Comparison of ENCODE assay signal across 9 mouse cellular contexts in the genomic region with DNA sequence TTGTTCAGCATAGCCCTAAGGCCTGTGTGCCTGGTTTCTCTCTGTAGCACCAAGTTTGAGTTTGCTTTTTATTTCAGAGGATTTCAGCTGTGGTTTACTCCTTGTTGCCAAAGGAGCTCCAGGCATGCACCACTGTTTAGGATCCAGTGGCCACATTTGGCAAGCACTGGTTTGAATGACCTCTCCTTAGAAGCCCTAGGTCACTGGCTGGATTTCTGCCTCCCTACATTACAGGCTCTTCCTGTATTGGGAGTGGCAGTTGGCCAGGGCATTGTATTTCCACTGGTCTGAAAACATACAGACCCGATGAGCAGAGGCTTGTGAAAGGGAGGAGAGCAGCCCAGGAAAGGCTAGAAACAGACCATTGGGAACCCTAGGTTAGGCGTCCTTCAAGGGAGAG.
DNase-seq lines count a peak whose midpoint lies in the region; ATAC-seq lines count a peak whose summit lies in the region.
"Had no signal": no experiment of that assay in that cellular context is flagged by ENCODE, and none has a peak within 500 bp of the region (broad histone marks: within the 10 kb centered on the region; RNA-seq: fewer than 3 reads in every experiment).

No protein-coding gene starts in this region.

- DNase-seq in embryonic facial prominence, embryonic 10.5 days (ENCODE audit: low spot score), result no peak
- DNase-seq in gastrocnemius, postnatal 14 days, result peak; percentile 32
- peak; percentile 71 for DNase-seq in lung, postnatal 36 days
- no peak for DNase-seq in urinary bladder, postnatal 36 days (ENCODE audit: low spot score in 2 of 2)
- DNase-seq in c-Kit-positive CD71-positive TER-119-positive erythroid progenitor cells, embryonic 14.5 days (ENCODE audit: low spot score), result no peak

- H3K27me3 ChIP-seq in embryonic facial prominence, embryonic 12.5 days, result no peaks in the 10 kb centered on the region
- H3K27me3 ChIP-seq in embryonic facial prominence, embryonic 10.5 days (replicated peaks; ENCODE audit: low read depth, poor library complexity, severe bottlenecking), result no peaks in the 10 kb centered on the region
- no peaks in the 10 kb centered on the region for H3K27me3 ChIP-seq in intestine, embryonic 15.5 days (replicated peaks)

- no peak overlapping the region for H3K9ac ChIP-seq in embryonic facial prominence, embryonic 12.5 days
- H3K9ac ChIP-seq in intestine, embryonic 15.5 days, result no peak overlapping the region

- peaks cover 23% of the 10 kb centered on the region for H3K36me3 ChIP-seq in embryonic facial prominence, embryonic 12.5 days
- peaks cover 41% of the 10 kb centered on the region for H3K36me3 ChIP-seq in embryonic facial prominence, embryonic 10.5 days (replicated peaks)
- H3K36me3 ChIP-seq in intestine, embryonic 15.5 days, result 0 out of 2 replicates have a peak, but pooled peaks cover 3% of the 10 kb centered on the region

- no peak overlapping the region for H3K4me3 ChIP-seq in embryonic facial prominence, embryonic 12.5 days
- no peak overlapping the region for H3K4me3 ChIP-seq in embryonic facial prominence, embryonic 10.5 days
- H3K4me3 ChIP-seq in intestine, embryonic 15.5 days (replicated peaks), result no peak overlapping the region

- peak overlapping the region; percentile 67 for H3K27ac ChIP-seq in embryonic facial prominence, embryonic 12.5 days
- H3K27ac ChIP-seq in embryonic facial prominence, embryonic 10.5 days (replicated peaks), result no peak overlapping the region
- peak overlapping the region; percentile 32 for H3K27ac ChIP-seq in intestine, embryonic 15.5 days

- WGBS in embryonic facial prominence, embryonic 12.5 days, result 72% methylated on average over 2 of the region's 2 CpGs
- WGBS in embryonic facial prominence, embryonic 10.5 days, result 75% methylated on average over 2 of the region's 2 CpGs
- WGBS in intestine, embryonic 15.5 days, result 72% methylated on average over 2 of the region's 2 CpGs

- no peaks in the 10 kb centered on the region for H3K9me3 ChIP-seq in embryonic facial prominence, embryonic 12.5 days
- H3K9me3 ChIP-seq in embryonic facial prominence, embryonic 10.5 days, result no peaks in the 10 kb centered on the region
- no peaks in the 10 kb centered on the region for H3K9me3 ChIP-seq in intestine, embryonic 15.5 days

- H3K4me2 ChIP-seq in embryonic facial prominence, embryonic 12.5 days (replicated peaks), result no peak overlapping the region
- H3K4me2 ChIP-seq in intestine, embryonic 15.5 days (replicated peaks), result no peak overlapping the region

- ATAC-seq in embryonic facial prominence, embryonic 12.5 days (ENCODE audit: insufficient number of reproducible peaks, insufficient read depth, low FRiP score, low TSS enrichment), result no peak
- ATAC-seq in intestine, embryonic 15.5 days, result no peak
- no peak for ATAC-seq in monocyte, adult 5-6 weeks (replicated peaks; ENCODE audit: insufficient number of reproducible peaks, low FRiP score, low TSS enrichment, poor library complexity, severe bottlenecking)
- ATAC-seq: midbrain, embryonic 16.5 days had no signal

- intact Hi-C loops in gastrocnemius, postnatal 14 days (cut with DNase I; ENCODE audit: low total_unique reads), result no loop called here

- H3K4me1 ChIP-seq in embryonic facial prominence, embryonic 12.5 days, result peaks cover 14% of the 10 kb centered on the region
- H3K4me1 ChIP-seq in embryonic facial prominence, embryonic 10.5 days, result peaks cover 12% of the 10 kb centered on the region
- H3K4me1 ChIP-seq in intestine, embryonic 15.5 days (replicated peaks), result peaks cover 14% of the 10 kb centered on the region; the same call in 1 of the 2 replicates

Comparison
In these comparisons a context has a peak if more than half of its experiments do, and no peak if none do; other contexts are left out.
1. DNase-seq: peak in gastrocnemius, postnatal 14 days (single experiment) and lung, postnatal 36 days (single experiment); none in embryonic facial prominence, embryonic 10.5 days (single experiment), urinary bladder, postnatal 36 days (0 of 2) and c-Kit-positive CD71-positive TER-119-positive erythroid progenitor cells, embryonic 14.5 days (single experiment).